12 mouse cellular contexts compared by ENCODE assay signal in genomic region chr4:150221017-150221640, GRCm38 (mm10). TPM values are rescaled to one million over a fixed set of nuclear protein-coding genes. Genes with fewer than 3 reads are reported as not detected.
DNase-seq lines count a peak whose midpoint lies in the region; ATAC-seq and TF ChIP-seq lines count a peak whose summit lies in the region.
"Had no signal": no experiment of that assay in that cellular context is flagged by ENCODE, and none has a peak within 500 bp of the region (broad histone marks: within the 10 kb centered on the region; RNA-seq: fewer than 3 reads in every experiment).

No protein-coding gene starts in this region.

- no peak overlapping the region for H3K27ac ChIP-seq in lung, embryonic 15.5 days
- no peak overlapping the region for H3K27ac ChIP-seq in stomach, embryonic 14.5 days (ENCODE audit: low read length)

- H3K4me1 ChIP-seq in lung, embryonic 15.5 days, result peaks cover 9% of the 10 kb centered on the region
- H3K4me1 ChIP-seq in lung, adult 2 months (ENCODE audit: control insufficient read depth, insufficient read depth, low read length), result peaks cover 3% of the 10 kb centered on the region; the same call in 1 of the 2 replicates
- H3K4me1 ChIP-seq in stomach, embryonic 14.5 days (ENCODE audit: control insufficient read depth, insufficient read depth, low read length), result no peaks in the 10 kb centered on the region

- peak; percentile 46 for DNase-seq in adrenal gland, postnatal 10 days
- DNase-seq in adrenal gland, postnatal 25 days, result no peak
- no peak for DNase-seq in lung, adult 2 months
- peak; percentile 71 to 90 for DNase-seq in kidney, postnatal 25 days
- no peak for DNase-seq in thymus, postnatal 10 days (ENCODE audit: low spot score in 2 of 2)
- DNase-seq: cerebellum, postnatal 36 days; layer of hippocampus, adult 9-11 months; right cerebral cortex, postnatal 4 days had no signal

- no peaks in the 10 kb centered on the region for H3K9me3 ChIP-seq in lung, embryonic 15.5 days
- H3K9me3 ChIP-seq in stomach, embryonic 14.5 days (ENCODE audit: control insufficient read depth, low read depth, low read length), result no peaks in the 10 kb centered on the region

- H3K36me3 ChIP-seq in lung, embryonic 15.5 days, result no peaks in the 10 kb centered on the region
- H3K36me3 ChIP-seq in stomach, embryonic 14.5 days (ENCODE audit: control insufficient read depth, insufficient read depth, low read length), result no peaks in the 10 kb centered on the region

- H3K4me3 ChIP-seq in lung, embryonic 15.5 days, result no peak overlapping the region; the same call in 1 of the 2 replicates
- H3K4me3 ChIP-seq in lung, adult 2 months (replicated peaks; ENCODE audit: extremely low read depth, low read depth, low read length), result no peak overlapping the region
- H3K4me3 ChIP-seq in stomach, embryonic 14.5 days (ENCODE audit: low read depth, low read length), result no peak overlapping the region

- H3K4me2 ChIP-seq in lung, embryonic 15.5 days, result peak overlapping the region; percentile 53
- peak overlapping the region; percentile 42 for H3K4me2 ChIP-seq in stomach, embryonic 14.5 days (replicated peaks; ENCODE audit: low read depth, low read length)

- H3K9ac ChIP-seq in lung, embryonic 15.5 days, result no peak overlapping the region
- no peak overlapping the region for H3K9ac ChIP-seq in stomach, embryonic 14.5 days (replicated peaks; ENCODE audit: low read depth, low read length)

- TF ChIP-seq POLR2A in lung, adult 2 months (IDR thresholded peaks at IDR 0.05; ENCODE audit: borderline replicate concordance, extremely low read depth, low read depth, low read length), result no peak

- no peak for TF ChIP-seq CTCF in lung, adult 2 months (IDR thresholded peaks at IDR 0.05; ENCODE audit: insufficient read depth, low read length)

- no peaks in the 10 kb centered on the region for H3K27me3 ChIP-seq in lung, embryonic 15.5 days
- H3K27me3 ChIP-seq in stomach, embryonic 14.5 days (ENCODE audit: control insufficient read depth, insufficient read depth, low read length), result no peaks in the 10 kb centered on the region

- 44% methylated on average over 10 of the region's 10 CpGs for WGBS in lung, embryonic 15.5 days
- 60% methylated on average over 10 of the region's 10 CpGs for WGBS in lung, adult 2 months
- 54% methylated on average over 10 of the region's 10 CpGs for WGBS in stomach, embryonic 14.5 days

- no peak for ATAC-seq in lung, embryonic 15.5 days (ENCODE audit: borderline replicate concordance, extremely low read depth, low FRiP score, low TSS enrichment)
- no peak for ATAC-seq in stomach, embryonic 14.5 days (ENCODE audit: insufficient number of reproducible peaks, insufficient read depth, low FRiP score, low read depth)
- ATAC-seq in cerebellum, adult (ENCODE audit: insufficient number of reproducible peaks, low FRiP score, low TSS enrichment), result no peak

RNA-seq across cellular contexts. Expression of gene Eno1, which starts 15.4 kb away (rescaled TPM):
- 100 to 1,000 TPM; 442 to 474 TPM for total RNA-seq in adrenal gland, postnatal 10 days (2021)
- 428 and 430 TPM in 2 replicates for total RNA-seq in adrenal gland, postnatal 25 days (2021)
- 1,793 and 1,844 TPM in 2 replicates for polyA plus RNA-seq in lung, embryonic 15.5 days (2015; fragmentation: Nextera tagmentation; extraction: Ambion mirVana)
- 90.4 and 220 TPM in 2 replicates for polyA plus RNA-seq in lung, adult 2 months (2012; rRNA removed)
- 1,497 and 1,560 TPM in 2 replicates for polyA plus RNA-seq in stomach, embryonic 14.5 days (2014; fragmentation: Nextera tagmentation; extraction: Ambion mirVana)

RNA-seq across cellular contexts. Expression of gene Car6, which starts 20.0 kb away (rescaled TPM):
- under 1 TPM; 0.27 to 0.54 TPM for total RNA-seq in adrenal gland, postnatal 10 days (2021)
- total RNA-seq in adrenal gland, postnatal 25 days (2021), result 1.1 and 1.3 TPM in 2 replicates
- not detected in 2 replicates for polyA plus RNA-seq in lung, embryonic 15.5 days (2015; fragmentation: Nextera tagmentation; extraction: Ambion mirVana)
- 0.11 TPM in 1 of 2 replicates, not detected in the other for polyA plus RNA-seq in lung, adult 2 months (2012; rRNA removed)
- not detected in 2 replicates for polyA plus RNA-seq in stomach, embryonic 14.5 days (2014; fragmentation: Nextera tagmentation; extraction: Ambion mirVana)
- total RNA-seq: gastrocnemius, postnatal 25 days had no signal

Comparison
In these comparisons a context has a peak if more than half of its experiments do, and no peak if none do; other contexts are left out.
1. DNase-seq: peak in adrenal gland, postnatal 10 days (single experiment) and kidney, postnatal 25 days (2 of 2); none in adrenal gland, postnatal 25 days (single experiment), lung, adult 2 months (single experiment) and thymus, postnatal 10 days (0 of 2).